Mouse (Mus musculus) testis, postnatal 14 days (tissue): ENCODE measurements at regions not wholly inside any gene's neighbourhood (a gene's known extent, or its start where the extent isn't known, plus 50 kb on each side); places are given as distances from the start of the nearest gene placed in this dataset.

Experiments
- DNase-seq: peaks from one replicate; pipeline ENCODE4 v3.0.0; 2021; ENCODE audit warnings: low spot score

DNA sequence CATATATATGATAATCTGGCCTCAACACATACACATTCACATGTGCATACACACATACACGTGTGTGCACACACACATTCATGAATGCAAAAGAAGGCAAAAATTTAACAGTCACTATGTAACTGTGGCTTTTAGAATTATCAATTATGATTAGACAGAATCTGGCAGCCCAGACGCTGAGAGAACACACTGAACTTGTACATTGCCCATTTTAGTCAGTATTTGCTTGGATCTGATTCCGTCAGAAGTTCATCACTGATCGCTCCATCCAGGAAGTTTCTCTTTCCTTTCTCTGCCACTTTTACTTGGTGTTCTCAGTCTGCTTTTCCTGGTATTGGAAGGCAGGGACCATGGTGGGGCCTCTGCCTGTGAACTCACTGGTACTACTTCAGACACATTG, 719.5 kb downstream of the Cypt12 start:
- no peak for DNase-seq

DNA sequence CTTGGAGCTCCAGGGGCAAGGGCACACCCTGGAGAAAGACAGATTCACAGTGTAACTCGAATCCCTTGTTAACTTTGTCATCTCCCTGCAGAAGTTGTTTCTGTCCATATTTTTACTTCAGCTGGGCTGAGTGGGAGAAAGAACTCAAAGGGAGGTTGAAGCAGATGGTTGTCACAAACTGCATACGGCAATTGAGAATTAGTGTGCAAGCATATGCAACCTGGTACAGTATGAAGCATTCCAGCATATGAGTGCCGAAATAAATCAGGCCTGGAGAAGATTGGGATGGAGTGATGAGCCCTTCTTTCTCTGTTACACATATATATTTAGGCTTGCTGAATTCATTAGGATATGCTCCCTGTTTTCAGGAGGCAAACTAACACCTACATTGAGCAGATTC, 720.7 kb downstream of the Cypt12 start:
- no peak for DNase-seq

DNA sequence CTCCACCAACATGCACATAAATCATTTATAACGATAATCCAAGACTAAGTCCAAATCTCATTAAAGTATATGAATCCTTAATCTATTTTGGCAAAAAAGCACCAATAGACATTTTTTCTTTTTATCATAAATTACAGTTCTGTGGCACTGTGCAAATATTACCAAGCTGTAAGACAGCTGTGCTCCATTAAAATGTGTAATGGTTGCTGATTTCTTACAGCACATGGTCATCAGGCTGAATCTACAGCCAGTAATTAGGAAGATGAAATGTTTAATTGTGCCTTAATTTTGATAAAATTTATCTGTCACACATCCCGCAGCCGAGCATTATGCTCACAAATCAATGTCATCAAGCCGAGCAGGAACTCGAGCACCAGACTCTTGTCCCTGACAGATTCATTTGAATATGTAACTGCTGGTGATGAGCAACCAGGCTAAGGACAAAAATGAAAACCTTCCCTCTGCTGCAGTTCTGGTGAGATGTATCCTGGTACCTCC, 722.0 kb downstream of the Cypt12 start:
- DNase-seq: no peak

GRCm38 (mm10) chr3:18671681-18672080, 723.5 kb downstream of the Cypt12 start:
- no peak for DNase-seq

- no peak for DNase-seq
Measured at GRCm38 (mm10) chr3:18683346-18684101, 735.3 kb downstream of the Cypt12 start.

DNA sequence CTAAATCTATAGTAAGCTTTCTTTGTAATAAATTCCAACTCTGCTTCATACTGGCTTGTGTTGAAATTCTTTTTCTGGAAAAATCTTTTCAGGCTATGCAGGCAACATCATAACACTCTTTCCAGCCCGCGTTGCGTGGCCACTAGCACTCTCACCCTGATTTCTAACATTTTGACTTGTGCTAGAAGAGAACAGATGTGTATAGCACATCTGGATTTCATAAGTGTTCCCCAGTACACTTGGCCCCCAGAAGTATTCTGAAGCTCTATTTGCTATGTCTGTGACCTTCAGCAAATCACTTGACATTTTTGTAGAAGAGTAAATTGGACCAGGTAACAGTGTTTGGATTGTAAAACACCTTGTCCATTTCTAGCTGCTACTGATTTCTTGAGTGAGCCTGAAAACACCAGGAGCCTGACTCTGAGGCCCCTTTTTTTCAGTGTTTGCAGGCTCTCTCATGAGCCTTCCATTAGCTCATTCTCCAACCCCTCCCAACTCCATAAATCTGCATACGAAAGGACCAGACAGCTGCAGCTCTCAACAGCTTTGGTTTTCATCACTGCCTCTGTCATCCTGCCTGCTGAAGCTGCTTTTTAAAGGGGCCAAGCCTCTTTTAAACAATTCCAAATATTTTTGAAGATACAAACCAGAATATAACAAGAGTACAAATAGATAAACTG, 747.0 kb downstream of the Cypt12 start:
- DNase-seq: no peak

DNA sequence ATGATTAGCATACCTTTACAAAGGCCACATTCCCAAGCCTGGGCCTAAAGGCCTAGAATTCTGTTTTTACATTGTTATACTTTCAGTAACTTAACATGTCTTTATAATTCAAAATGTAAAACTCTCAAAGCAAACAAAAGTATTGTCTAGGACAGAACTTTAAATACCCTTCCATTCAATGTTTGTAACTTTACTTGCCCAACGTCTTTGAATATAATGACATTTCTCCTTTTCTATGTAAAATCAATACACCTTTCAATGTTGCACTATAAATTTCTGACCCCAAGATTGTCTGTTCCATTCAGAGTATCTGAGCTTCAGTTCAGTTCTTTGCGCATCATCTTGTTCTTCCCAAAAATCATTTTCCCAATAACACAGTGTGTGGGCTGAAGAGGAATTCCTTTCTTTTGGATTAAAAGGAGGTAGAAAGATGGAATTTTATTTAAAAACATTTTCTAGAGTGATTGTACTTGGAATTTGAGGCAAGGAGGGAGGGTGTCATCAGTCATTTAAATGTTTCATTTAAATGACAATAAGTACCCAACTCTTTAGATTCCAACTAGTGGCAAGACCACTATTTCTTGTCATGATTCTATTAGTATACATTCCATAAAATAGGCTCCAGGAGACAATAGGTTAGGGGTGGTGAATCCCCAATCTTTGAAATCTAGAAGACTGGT, 748.9 kb downstream of the Cypt12 start:
- no peak for DNase-seq

DNA sequence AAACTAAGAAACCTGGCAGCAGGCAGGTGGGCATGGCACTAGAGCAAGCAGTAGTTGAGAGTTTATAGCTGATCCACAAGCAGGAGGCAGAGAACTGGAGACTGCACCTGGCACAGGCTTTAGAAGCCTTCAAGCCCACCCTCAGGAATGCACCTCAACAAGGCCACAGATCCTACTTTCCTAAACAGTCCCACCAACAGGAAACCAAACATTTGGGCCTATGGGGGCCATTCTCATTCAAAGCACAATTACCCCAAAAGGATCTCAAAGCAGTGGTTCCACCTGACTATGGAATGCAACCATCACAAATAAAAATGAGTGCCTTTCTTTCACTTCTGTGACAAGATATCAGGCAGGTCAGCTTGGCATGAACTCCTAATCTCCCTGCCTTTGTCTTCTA, 749.9 kb downstream of the Cypt12 start:
- no peak for DNase-seq

DNA sequence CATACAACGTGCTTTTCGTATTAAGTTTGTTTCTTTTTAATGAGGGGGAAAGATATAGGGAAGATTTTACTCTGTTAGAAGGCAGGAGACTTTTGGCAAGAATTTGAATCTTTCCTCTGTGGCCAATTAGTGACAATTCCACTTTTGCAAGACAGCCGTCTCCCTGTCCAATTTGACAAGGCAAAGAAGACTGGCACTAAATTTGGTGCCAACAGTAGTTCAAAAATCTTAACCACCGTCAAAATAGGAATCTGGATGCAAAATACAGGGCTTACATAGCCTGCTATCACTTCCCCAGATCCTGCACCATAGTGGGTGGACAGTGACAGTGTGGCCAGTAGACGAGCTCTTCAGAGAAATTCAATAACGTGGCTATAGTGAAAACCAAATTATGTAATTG, 757.0 kb downstream of the Cypt12 start:
- DNase-seq: no peak

- no peak for DNase-seq
Measured at GRCm38 (mm10) chr3:18705756-18706155, 757.5 kb downstream of the Cypt12 start.

DNA sequence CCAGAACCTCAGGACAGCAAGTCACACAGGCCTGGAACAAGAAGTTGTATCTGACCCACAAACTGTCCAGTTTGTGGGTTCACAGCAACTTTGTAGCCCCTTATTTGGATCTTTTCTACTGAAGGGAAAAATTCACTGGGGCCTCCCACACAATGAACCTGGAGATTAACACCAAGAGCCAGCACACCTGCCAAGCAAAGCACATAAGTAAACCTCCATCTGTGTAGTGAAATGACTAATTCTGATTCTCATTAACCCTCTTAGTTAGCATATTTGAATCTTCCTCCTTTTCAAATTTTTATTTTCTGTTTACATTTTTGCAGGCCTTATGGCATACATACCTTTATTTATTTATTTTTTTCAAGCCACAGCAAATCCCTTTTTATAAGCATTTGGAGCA, 758.1 kb downstream of the Cypt12 start:
- DNase-seq: no peak

GRCm38 (mm10) chr3:18707730-18708129, 759.5 kb downstream of the Cypt12 start:
- DNase-seq: no peak

GRCm38 (mm10) chr3:18711661-18712060, 763.5 kb downstream of the Cypt12 start:
- DNase-seq: no peak

GRCm38 (mm10) chr3:18713986-18714385, 765.8 kb downstream of the Cypt12 start:
- DNase-seq: no peak

DNA sequence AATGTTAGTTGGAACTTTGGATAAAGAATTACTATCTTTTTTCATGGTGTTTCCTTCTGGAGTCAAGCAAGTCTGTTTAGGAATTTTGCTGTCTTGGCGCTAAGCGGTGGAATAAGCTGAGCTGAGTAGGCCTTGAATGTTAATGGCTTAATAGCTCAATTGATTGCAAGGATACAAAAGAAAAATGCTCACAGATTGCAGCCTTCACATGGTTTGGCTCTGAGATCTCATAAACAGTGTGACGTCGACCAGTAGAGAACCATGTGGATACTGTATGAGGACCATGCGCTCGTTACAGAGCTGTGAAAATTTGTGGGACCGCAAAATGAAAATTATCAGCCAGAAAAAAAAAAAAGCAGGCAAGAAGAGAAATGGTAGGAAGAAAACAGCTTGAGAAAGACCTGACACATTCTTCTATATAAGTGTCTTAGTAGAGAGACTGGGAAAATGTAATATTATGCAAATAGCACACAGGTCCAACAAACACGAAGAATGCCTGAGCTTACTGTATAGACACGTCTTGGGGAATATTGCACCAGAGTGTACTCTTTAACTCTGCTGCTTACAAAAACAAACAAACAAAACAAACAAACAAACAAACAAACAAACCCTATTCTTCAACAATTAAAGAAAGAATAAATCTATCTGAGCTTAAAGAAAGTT, 766.9 kb downstream of the Cypt12 start:
- DNase-seq: no peak

- no peak for DNase-seq
Measured at GRCm38 (mm10) chr3:18715776-18716175, 767.6 kb downstream of the Cypt12 start.

- DNase-seq: no peak
Measured at GRCm38 (mm10) chr3:18725507-18725906, 777.3 kb downstream of the Cypt12 start.

DNA sequence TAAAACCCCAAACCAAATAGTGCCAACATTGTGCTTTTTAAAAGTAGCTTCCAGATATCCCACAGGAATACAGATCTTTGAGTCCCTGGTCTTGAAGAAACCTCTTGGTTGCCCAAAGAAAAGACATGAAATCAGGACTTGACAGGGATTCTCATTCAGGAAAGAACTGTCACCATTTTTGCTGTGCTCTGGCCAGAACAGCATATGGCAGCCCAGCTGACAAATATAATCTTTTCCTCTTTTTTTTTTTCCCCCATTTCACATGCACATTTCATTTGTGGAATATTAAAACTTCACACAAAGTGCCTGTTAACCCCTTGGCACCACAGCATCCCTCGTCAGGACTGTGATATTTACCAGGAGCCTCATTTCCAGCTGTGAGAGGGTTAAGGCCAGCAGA, 783.0 kb downstream of the Cypt12 start:
- DNase-seq: no peak

- no peak for DNase-seq
Measured at GRCm38 (mm10) chr3:18731674-18732073, 783.5 kb downstream of the Cypt12 start.

- no peak for DNase-seq
Measured at GRCm38 (mm10) chr3:18733540-18733939, 785.3 kb downstream of the Cypt12 start.

- no peak for DNase-seq
Measured at GRCm38 (mm10) chr3:18738946-18739345, 790.7 kb downstream of the Cypt12 start.

- DNase-seq: no peak
Measured at GRCm38 (mm10) chr3:18740344-18740743, 792.1 kb downstream of the Cypt12 start.
